Mouse (Mus musculus) midbrain, embryonic 16.5 days (tissue): ENCODE results near the gene Pbld2. TPM values are rescaled to one million over a fixed set of nuclear protein-coding genes. Genes with fewer than 3 reads are reported as not detected.
"Not testable (repeated sequence)": the region's sequence is repeated elsewhere in the genome, so short reads cannot be mapped to it uniquely, and the experiment has no call there.

ENCODE experiments used
- ATAC-seq: fragments of 200-750 bp; cut with Nextera tagmentation; 2 replicates; pipeline ENCODE4 v1.8.0; 2017; ENCODE audit warnings: moderate TSS enrichment
- H3K27ac ChIP-seq: fragments of 300-500 bp; sonication (generic); 2 replicates; pipeline ENCODE4 v1.5.1; 2014; ENCODE audit warnings: mild to moderate bottlenecking, low read length, mixed read lengths
- H3K27me3 ChIP-seq: fragments of 300-500 bp; sonication (generic); 2 replicates; pipeline ENCODE4 v1.6.1; 2014; ENCODE audit warnings: low read depth, low read length, mixed read lengths; ENCODE audit not compliant: control insufficient read depth, insufficient read depth
- H3K36me3 ChIP-seq: fragments of 300-500 bp; sonication (generic); 2 replicates; pipeline ENCODE4 v1.6.1; 2014; ENCODE audit warnings: mild to moderate bottlenecking, low read length, moderate library complexity, mixed read lengths; ENCODE audit not compliant: control insufficient read depth, insufficient read depth
- H3K4me1 ChIP-seq: fragments of 300-500 bp; sonication (generic); 2 replicates; pipeline ENCODE4 v1.6.1; 2014; ENCODE audit warnings: mild to moderate bottlenecking, low read length, mixed read lengths; ENCODE audit not compliant: control insufficient read depth, insufficient read depth
- H3K4me2 ChIP-seq: fragments of 300-500 bp; sonication (generic); 2 replicates; pipeline ENCODE4 v1.6.1; 2014; ENCODE audit warnings: mild to moderate bottlenecking, low read length, mixed read lengths
- H3K4me3 ChIP-seq: fragments of 300-500 bp; sonication (generic); 2 replicates; pipeline ENCODE4 v1.5.1; 2014; ENCODE audit warnings: low read depth, mild to moderate bottlenecking, low read length, moderate library complexity, mixed read lengths
- H3K9ac ChIP-seq: fragments of 300-500 bp; sonication (generic); 2 replicates; pipeline ENCODE4 v1.6.1; 2014; ENCODE audit warnings: low read depth, low read length, mixed read lengths
- H3K9me3 ChIP-seq: fragments of 300-500 bp; sonication (generic); replicated peaks from 2 replicates; pipeline ENCODE4 v1.6.1; 2014; ENCODE audit warnings: mild to moderate bottlenecking, low read length, mixed read lengths; ENCODE audit not compliant: control insufficient read depth, poor library complexity, severe bottlenecking
- WGBS: fragments of 180-500 bp; shearing (Covaris S2); extraction: QIAGEN DNeasy Blood & Tissue Kit; methylation state at CpG from one replicate; pipeline ENCODE4 v1.1.7; 2014; 5-methylcytosine and 5-hydroxymethylcytosine counted together
- polyA plus RNA-seq: library from polyadenylated mRNA; unstranded; fragments of >200 nt; fragmentation: Nextera tagmentation; extraction: Ambion mirVana; gene quantifications from 2 replicates; pipeline ENCODE4 v1.2.1, GENCODE M21; 2015

Pbld2 gene
- polyA plus RNA-seq, 1 experiment from 2014 or later: 0.77 TPM

GRCm38 (mm10) chr10:63051267-63051666 is 27.2 kb downstream of the Pbld2 start:
- Histone ChIP-seq H3K27me3 (no peaks in the 10 kb centered on the region), H3K4me1 (no peaks in the 10 kb centered on the region), H3K9ac (no peak overlapping the region), H3K27ac (no peak overlapping the region), H3K9me3 (no peaks in the 10 kb centered on the region), H3K4me2 (no peak overlapping the region), H3K4me3 (no peak overlapping the region), H3K36me3 (no peaks in the 10 kb centered on the region)
- WGBS: 67% methylated on average over 7 of the region's 7 CpGs
- ATAC-seq: no peak

- ATAC-seq: no peak
- H3K27me3 ChIP-seq: no peaks in the 10 kb centered on the region
- H3K4me3 ChIP-seq: no peak overlapping the region
- H3K36me3 ChIP-seq: no peaks in the 10 kb centered on the region
- no peak overlapping the region for H3K9ac ChIP-seq
- H3K4me1 ChIP-seq: no peaks in the 10 kb centered on the region
- WGBS: 81% methylated on average over 6 of the region's 6 CpGs
- H3K9me3 ChIP-seq: no peaks in the 10 kb centered on the region
- no peak overlapping the region for H3K4me2 ChIP-seq
- no peak overlapping the region for H3K27ac ChIP-seq
Observed at GRCm38 (mm10) chr10:63052011-63052410, 27.9 kb downstream of the Pbld2 start.

GRCm38 (mm10) chr10:63053007-63053406 is 28.9 kb downstream of the Pbld2 start:
- Histone ChIP-seq H3K4me3 (no peak overlapping the region), H3K9me3 (no peaks in the 10 kb centered on the region), H3K36me3 (no peaks in the 10 kb centered on the region), H3K27ac (no peak overlapping the region), H3K4me1 (no peaks in the 10 kb centered on the region), H3K4me2 (no peak overlapping the region), H3K27me3 (no peaks in the 10 kb centered on the region), H3K9ac (no peak overlapping the region)
- no peak for ATAC-seq
- WGBS: 61% methylated on average over 6 of the region's 6 CpGs

- 85% methylated on average over 6 of the region's 6 CpGs for WGBS
Observed at GRCm38 (mm10) chr10:63054071-63054470, 30.0 kb downstream of the Pbld2 start.

GRCm38 (mm10) chr10:63054586-63054985 is 30.5 kb downstream of the Pbld2 start:
- 75% methylated on average over 2 of the region's 2 CpGs for WGBS
- Histone ChIP-seq H3K4me2 (no peak overlapping the region), H3K4me3 (no peak overlapping the region), H3K27ac (no peak overlapping the region), H3K4me1 (no peaks in the 10 kb centered on the region), H3K36me3 (no peaks in the 10 kb centered on the region), H3K9ac (no peak overlapping the region), H3K9me3 (no peaks in the 10 kb centered on the region), H3K27me3 (no peaks in the 10 kb centered on the region)
- ATAC-seq: no peak

More at GRCm38 (mm10) chr10:63054071-63054470, 30.0 kb downstream of the Pbld2 start:
- H3K4me1 ChIP-seq, H3K9ac ChIP-seq, H3K4me3 ChIP-seq, ATAC-seq, H3K27me3 ChIP-seq, H3K27ac ChIP-seq, H3K4me2 ChIP-seq, H3K9me3 ChIP-seq, H3K36me3 ChIP-seq: not testable (repeated sequence)

GRCm38 (mm10) chr10:63056966-63057750 is 33.0 kb downstream of the Pbld2 start:
- H3K4me2 ChIP-seq: no peak overlapping the region
- H3K27ac ChIP-seq: no peak overlapping the region
- no peaks in the 10 kb centered on the region for H3K36me3 ChIP-seq
- no peaks in the 10 kb centered on the region for H3K4me1 ChIP-seq
- WGBS: 43% methylated on average over 24 of the region's 24 CpGs
- H3K9ac ChIP-seq: no peak overlapping the region
- H3K9me3 ChIP-seq: no peaks in the 10 kb centered on the region
- no peak overlapping the region for H3K4me3 ChIP-seq
- no peaks in the 10 kb centered on the region for H3K27me3 ChIP-seq
- no peak for ATAC-seq

GRCm38 (mm10) chr10:63059862-63060261 is 35.7 kb downstream of the Pbld2 start, which contains the start of gene Pbld1:
Gene Pbld1 (plus strand): TSS chr10:63060162.
- no peak within 1 kb of the TSS for H3K9ac ChIP-seq
- H3K4me1 ChIP-seq: no peaks in the 10 kb centered on the region
- ATAC-seq: no peak
- no peak within 1 kb of the TSS for H3K27ac ChIP-seq
- H3K4me3 ChIP-seq: no peak within 1 kb of the TSS
- H3K36me3 ChIP-seq: no peaks in the 10 kb centered on the region
- H3K9me3 ChIP-seq: no peaks in the 10 kb centered on the region
- 91% methylated on average over 2 of the region's 2 CpGs for WGBS
- H3K27me3 ChIP-seq: no peaks in the 10 kb centered on the region
- no peak within 1 kb of the TSS for H3K4me2 ChIP-seq

- no peaks in the 10 kb centered on the region for H3K27me3 ChIP-seq
- 66% methylated on average over 11 of the region's 11 CpGs for WGBS
- no peak overlapping the region for H3K9ac ChIP-seq
- H3K36me3 ChIP-seq: no peaks in the 10 kb centered on the region
- H3K9me3 ChIP-seq: no peaks in the 10 kb centered on the region
- H3K4me2 ChIP-seq: no peak overlapping the region
- ATAC-seq: no peak
- no peak overlapping the region for H3K27ac ChIP-seq
- H3K4me3 ChIP-seq: no peak overlapping the region
- H3K4me1 ChIP-seq: no peaks in the 10 kb centered on the region
Observed at GRCm38 (mm10) chr10:63060406-63060805, 36.3 kb downstream of the Pbld2 start.

- WGBS: 71% methylated on average over 12 of the region's 12 CpGs
- Histone ChIP-seq H3K27me3 (no peaks in the 10 kb centered on the region), H3K4me1 (no peaks in the 10 kb centered on the region), H3K4me2 (no peak overlapping the region), H3K36me3 (no peaks in the 10 kb centered on the region), H3K9ac (no peak overlapping the region), H3K27ac (no peak overlapping the region), H3K9me3 (no peaks in the 10 kb centered on the region), H3K4me3 (no peak overlapping the region)
- ATAC-seq: no peak
Observed at GRCm38 (mm10) chr10:63061266-63061665, 37.2 kb downstream of the Pbld2 start.
